In the genomic region with DNA sequence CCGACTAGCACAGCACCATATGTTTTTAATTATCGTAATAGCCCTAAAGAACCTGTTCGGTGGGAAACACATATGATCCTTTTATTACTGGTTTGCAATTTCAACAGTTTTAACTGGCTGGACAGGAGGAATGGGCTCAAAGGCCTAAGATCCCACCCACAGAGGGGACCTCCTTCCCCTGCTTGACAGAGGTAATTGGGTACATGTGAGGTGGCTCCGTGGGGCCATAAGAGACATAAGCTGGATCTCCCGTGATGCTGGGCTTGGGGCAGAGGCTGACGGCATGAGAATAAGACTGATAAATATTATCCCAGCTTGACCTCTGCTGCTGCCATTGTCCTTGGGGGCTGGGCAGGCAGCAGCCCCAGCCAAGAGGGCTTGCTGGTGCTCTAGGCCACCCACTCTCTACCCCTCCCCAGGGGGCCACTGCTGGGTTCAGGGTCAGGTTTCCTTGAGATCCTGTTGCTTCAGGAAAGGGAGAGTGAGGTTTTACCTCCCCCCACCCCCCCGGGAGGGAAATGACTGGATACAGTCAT, we compare ENCODE assay signal across 17 mouse cellular contexts.
DNase-seq lines count a peak whose midpoint lies in the region; ATAC-seq and TF ChIP-seq lines count a peak whose summit lies in the region.
"Had no signal": no experiment of that assay in that cellular context is flagged by ENCODE, and none has a peak within 500 bp of the region (broad histone marks: within the 10 kb centered on the region; RNA-seq: fewer than 3 reads in every experiment).

No protein-coding gene starts in this region.

- no peak overlapping the region for H3K9ac ChIP-seq in embryonic facial prominence, embryonic 11.5 days (replicated peaks; ENCODE audit: low read length)
- no peak overlapping the region for H3K9ac ChIP-seq in limb, embryonic 12.5 days (replicated peaks)
- H3K9ac ChIP-seq: liver, embryonic 14.5 days had no signal

- no peaks in the 10 kb centered on the region for H3K9me3 ChIP-seq in embryonic facial prominence, embryonic 11.5 days (replicated peaks; ENCODE audit: control insufficient read depth, low read length)
- no peaks in the 10 kb centered on the region for H3K9me3 ChIP-seq in limb, embryonic 12.5 days

- H3K4me3 ChIP-seq in embryonic facial prominence, embryonic 11.5 days (ENCODE audit: low read depth, low read length): no peak overlapping the region
- no peak overlapping the region for H3K4me3 ChIP-seq in limb, embryonic 12.5 days (replicated peaks)
- no peak overlapping the region for H3K4me3 ChIP-seq in left cerebral cortex, adult 2 months
- H3K4me3 ChIP-seq: erythroblast, embryonic 14.5 days had no signal

- no peaks in the 10 kb centered on the region for H3K36me3 ChIP-seq in embryonic facial prominence, embryonic 11.5 days (replicated peaks; ENCODE audit: control insufficient read depth, insufficient read depth, low read depth, low read length)
- no peaks in the 10 kb centered on the region for H3K36me3 ChIP-seq in limb, embryonic 12.5 days

- 15% methylated on average over 7 of the region's 7 CpGs for WGBS in embryonic facial prominence, embryonic 11.5 days
- 6% methylated on average over 7 of the region's 7 CpGs for WGBS in limb, embryonic 12.5 days

- intact Hi-C loops in left cerebral cortex, adult 2 months (cut with DNase I): no loop called here

- no peak overlapping the region; the same call in 1 of the 2 replicates for H3K27ac ChIP-seq in embryonic facial prominence, embryonic 11.5 days (replicated peaks; ENCODE audit: low read depth, low read length)
- H3K27ac ChIP-seq in limb, embryonic 12.5 days: no peak overlapping the region; the same call in 1 of the 2 replicates
- H3K27ac ChIP-seq in left cerebral cortex, adult 2 months: no peak overlapping the region
- H3K27ac ChIP-seq: liver, embryonic 14.5 days had no signal

- peak; percentile 50 for DNase-seq in retina, adult 2 months (ENCODE audit: low read depth, low spot score)
- no peak for DNase-seq in retina, embryonic 14.5 days (ENCODE audit: low spot score)
- DNase-seq in embryonic facial prominence, embryonic 11.5 days (ENCODE audit: low spot score): peak; percentile 83
- DNase-seq in cerebellum, postnatal 14 days: no peak
- DNase-seq in left cerebral cortex, adult 2 months (ENCODE audit: extremely low spot score in 1 of 2, low spot score in 2 of 2): no peak
- DNase-seq in layer of hippocampus, postnatal 10 days (ENCODE audit: low spot score in 2 of 2): no peak
- DNase-seq: cerebellum, adult 8-10 months; gastrocnemius, postnatal 25 days; kidney, adult 18-20 months; kidney, postnatal 36 days; lung, postnatal 10 days had no signal

- peaks cover 8% of the 10 kb centered on the region for H3K4me1 ChIP-seq in embryonic facial prominence, embryonic 11.5 days (ENCODE audit: control insufficient read depth, insufficient read depth, low read length)
- H3K4me1 ChIP-seq in limb, embryonic 12.5 days (replicated peaks): peaks cover 33% of the 10 kb centered on the region

- H3K27me3 ChIP-seq in embryonic facial prominence, embryonic 11.5 days (ENCODE audit: control insufficient read depth, insufficient read depth, low read length): no peaks in the 10 kb centered on the region; the same call in 1 of the 2 replicates
- peaks cover 59% of the 10 kb centered on the region for H3K27me3 ChIP-seq in limb, embryonic 12.5 days
- H3K27me3 ChIP-seq: CH12.LX had no signal

- H3K4me2 ChIP-seq in embryonic facial prominence, embryonic 11.5 days (ENCODE audit: low read depth, low read length): 0 out of 2 replicates have a peak overlapping the region, but pooled peaks have one; percentile 20
- peak overlapping the region; percentile 40 for H3K4me2 ChIP-seq in limb, embryonic 12.5 days
- H3K4me2 ChIP-seq: heart, embryonic 11.5 days; midbrain, embryonic 11.5 days had no signal

- ATAC-seq in embryonic facial prominence, embryonic 11.5 days (replicated peaks; ENCODE audit: insufficient number of reproducible peaks, low FRiP score, low TSS enrichment, low read depth): peak; percentile 74
- ATAC-seq in limb, embryonic 12.5 days (ENCODE audit: insufficient number of reproducible peaks, insufficient read depth, low FRiP score, low TSS enrichment, low read depth): peak; percentile 69

- TF ChIP-seq CTCF in left cerebral cortex, adult 2 months (IDR thresholded peaks at IDR 0.05): no peak

Comparison
In these comparisons a context has a peak if more than half of its experiments do, and no peak if none do; other contexts are left out.
1. DNase-seq: peak in retina, adult 2 months (single experiment) and embryonic facial prominence, embryonic 11.5 days (single experiment); none in retina, embryonic 14.5 days (single experiment), cerebellum, postnatal 14 days (0 of 2), left cerebral cortex, adult 2 months (0 of 2) and layer of hippocampus, postnatal 10 days (0 of 2).